Mouse (Mus musculus): ENCODE data around the gene Rdh9. TPM values are rescaled to one million over a fixed set of nuclear protein-coding genes. Genes with fewer than 3 reads are reported as not detected.

Gene Rdh9
- total and polyA plus RNA-seq, 2 experiments from 2014 or later, result 0.04 to 0.34 TPM

DNA sequence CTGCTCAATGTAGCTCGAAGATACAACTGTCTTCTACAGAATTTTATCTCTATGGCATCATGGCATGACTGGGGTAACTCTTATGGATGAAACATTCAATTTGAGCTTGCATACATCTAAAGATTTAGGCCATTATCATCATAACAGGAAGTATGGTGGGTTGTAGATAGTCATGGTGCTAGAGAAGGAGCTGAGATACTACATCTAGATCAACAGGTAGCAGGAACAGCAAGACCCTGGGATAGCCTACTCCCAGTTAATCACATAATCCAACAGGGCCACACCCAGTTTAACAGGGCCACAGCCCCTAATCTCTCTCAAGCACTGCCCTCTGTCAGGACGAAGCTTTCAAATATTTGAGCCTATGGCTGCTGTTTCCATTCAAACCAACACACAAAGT is 64.6 kb downstream of the Rdh9 start:
- Histone ChIP-seq H3K27ac (ENCODE audit: low read depth) (no peak overlapping the region), H3K4me2 (ENCODE audit: low read depth, low read length) (no peak overlapping the region), H3K27me3 (ENCODE audit: control insufficient read depth, insufficient read depth, low read length) (no peaks in the 10 kb centered on the region), H3K9ac (replicated peaks; ENCODE audit: low read depth, low read length) (no peak overlapping the region), H3K9me3 (replicated peaks; ENCODE audit: control insufficient read depth, low read length) (no peaks in the 10 kb centered on the region), H3K4me3 (ENCODE audit: low read depth, low read length) (no peak overlapping the region), H3K4me1 (ENCODE audit: control insufficient read depth, insufficient read depth) (no peaks in the 10 kb centered on the region), H3K36me3 (replicated peaks; ENCODE audit: control insufficient read depth, insufficient read depth, low read length) (no peaks in the 10 kb centered on the region)
- WGBS, result 55% methylated on average over 2 of the region's 2 CpGs
- TF ChIP-seq EP300 (IDR thresholded peaks at IDR 0.05; ENCODE audit: low read depth), result no peak
- no peak for TF ChIP-seq CTCF (IDR thresholded peaks at IDR 0.05; ENCODE audit: low read depth)
- ATAC-seq (ENCODE audit: insufficient read depth, low read depth) (no peak), DNase-seq (ENCODE audit: low spot score) (no peak)

Other genes starting within 250 kb of the Rdh9 start
- not detected in 2 replicates for gene Nxph4, start 241.8 kb upstream of the Rdh9 start, total RNA-seq (2014; rRNA removed; ENCODE audit: low replicate concordance)
- gene Nxph4, start 241.8 kb upstream of the Rdh9 start, polyA plus RNA-seq (2015; fragmentation: Nextera tagmentation; extraction: Ambion mirVana), result 0.41 and 0.49 TPM in 2 replicates
- gene Lrp1, start 155.2 kb upstream of the Rdh9 start, total RNA-seq (2014; rRNA removed; ENCODE audit: low replicate concordance), result 37.0 and 65.9 TPM in 2 replicates
- gene Lrp1, start 155.2 kb upstream of the Rdh9 start, polyA plus RNA-seq (2015; fragmentation: Nextera tagmentation; extraction: Ambion mirVana), result 15.4 and 15.7 TPM in 2 replicates
- gene Stat6, start 133.4 kb upstream of the Rdh9 start, total RNA-seq (2014; rRNA removed; ENCODE audit: low replicate concordance), result 38.1 and 42.3 TPM in 2 replicates
- 24.0 and 24.6 TPM in 2 replicates for gene Stat6, start 133.4 kb upstream of the Rdh9 start, polyA plus RNA-seq (2015; fragmentation: Nextera tagmentation; extraction: Ambion mirVana)
- 10.0 and 16.0 TPM in 2 replicates for gene Nemp1, start 109.5 kb upstream of the Rdh9 start, total RNA-seq (2014; rRNA removed; ENCODE audit: low replicate concordance)
- 4.2 and 4.5 TPM in 2 replicates for gene Nemp1, start 109.5 kb upstream of the Rdh9 start, polyA plus RNA-seq (2015; fragmentation: Nextera tagmentation; extraction: Ambion mirVana)
- gene Nab2, start 107.8 kb upstream of the Rdh9 start, total RNA-seq (2014; rRNA removed; ENCODE audit: low replicate concordance), result 15.3 and 17.0 TPM in 2 replicates
- 4.0 and 5.3 TPM in 2 replicates for gene Nab2, start 107.8 kb upstream of the Rdh9 start, polyA plus RNA-seq (2015; fragmentation: Nextera tagmentation; extraction: Ambion mirVana)
- gene Myo1a, start 71.2 kb upstream of the Rdh9 start, total RNA-seq (2014; rRNA removed; ENCODE audit: low replicate concordance), result not detected in 2 replicates
- gene Myo1a, start 71.2 kb upstream of the Rdh9 start, polyA plus RNA-seq (2015; fragmentation: Nextera tagmentation; extraction: Ambion mirVana), result 0.04 and 0.05 TPM in 2 replicates
- not detected in 2 replicates for gene Tac2, start 51.9 kb upstream of the Rdh9 start, total RNA-seq (2014; rRNA removed; ENCODE audit: low replicate concordance)
- 0.23 and 0.25 TPM in 2 replicates for gene Tac2, start 51.9 kb upstream of the Rdh9 start, polyA plus RNA-seq (2015; fragmentation: Nextera tagmentation; extraction: Ambion mirVana)
- gene Zbtb39, start 36.8 kb upstream of the Rdh9 start, total RNA-seq (2014; rRNA removed; ENCODE audit: low replicate concordance), result 5.2 and 5.8 TPM in 2 replicates
- gene Zbtb39, start 36.8 kb upstream of the Rdh9 start, polyA plus RNA-seq (2015; fragmentation: Nextera tagmentation; extraction: Ambion mirVana), result 0.94 and 1.1 TPM in 2 replicates
- gene Gpr182, start 24.7 kb upstream of the Rdh9 start, total RNA-seq (2014; rRNA removed; ENCODE audit: low replicate concordance), result 13.6 and 20.6 TPM in 2 replicates
- gene Gpr182, start 24.7 kb upstream of the Rdh9 start, polyA plus RNA-seq (2015; fragmentation: Nextera tagmentation; extraction: Ambion mirVana), result 9.9 and 11.2 TPM in 2 replicates
- not detected in 2 replicates for gene Rdh1, start 16.7 kb upstream of the Rdh9 start, total RNA-seq (2014; rRNA removed; ENCODE audit: low replicate concordance)
- not detected in 2 replicates for gene Rdh1, start 16.7 kb upstream of the Rdh9 start, polyA plus RNA-seq (2015; fragmentation: Nextera tagmentation; extraction: Ambion mirVana)
- gene Rdh16f1, start 16.6 kb upstream of the Rdh9 start, total RNA-seq (2014; rRNA removed; ENCODE audit: low replicate concordance), result not detected in 2 replicates
- 0.22 TPM in 1 of 2 replicates, not detected in the other for gene Rdh16f1, start 16.6 kb upstream of the Rdh9 start, polyA plus RNA-seq (2015; fragmentation: Nextera tagmentation; extraction: Ambion mirVana)
- not detected in 2 replicates for gene Rdh16, start 24.8 kb downstream of the Rdh9 start, total RNA-seq (2014; rRNA removed; ENCODE audit: low replicate concordance)
- not detected in 2 replicates for gene Rdh16, start 24.8 kb downstream of the Rdh9 start, polyA plus RNA-seq (2015; fragmentation: Nextera tagmentation; extraction: Ambion mirVana)
- not detected in 2 replicates for gene Rdh19, start 73.5 kb downstream of the Rdh9 start, total RNA-seq (2014; rRNA removed; ENCODE audit: low replicate concordance)
- not detected in 2 replicates for gene Rdh19, start 73.5 kb downstream of the Rdh9 start, polyA plus RNA-seq (2015; fragmentation: Nextera tagmentation; extraction: Ambion mirVana)
- gene Rdh16f2, start 90.1 kb downstream of the Rdh9 start, total RNA-seq (2014; rRNA removed; ENCODE audit: low replicate concordance), result not detected in 2 replicates
- gene Rdh16f2, start 90.1 kb downstream of the Rdh9 start, polyA plus RNA-seq (2015; fragmentation: Nextera tagmentation; extraction: Ambion mirVana), result not detected in 2 replicates
- 0.46 TPM in 1 of 2 replicates, not detected in the other for gene Rdh7, start 112.4 kb downstream of the Rdh9 start, total RNA-seq (2014; rRNA removed; ENCODE audit: low replicate concordance)
- gene Rdh7, start 112.4 kb downstream of the Rdh9 start, polyA plus RNA-seq (2015; fragmentation: Nextera tagmentation; extraction: Ambion mirVana), result not detected in 2 replicates
- gene Sdr9c7, start 122.1 kb downstream of the Rdh9 start, total RNA-seq (2014; rRNA removed; ENCODE audit: low replicate concordance), result not detected in 2 replicates
- not detected in 2 replicates for gene Sdr9c7, start 122.1 kb downstream of the Rdh9 start, polyA plus RNA-seq (2015; fragmentation: Nextera tagmentation; extraction: Ambion mirVana)
- gene Hsd17b6, start 231.2 kb downstream of the Rdh9 start, total RNA-seq (2014; rRNA removed; ENCODE audit: low replicate concordance), result not detected in 2 replicates
- not detected in 2 replicates for gene Hsd17b6, start 231.2 kb downstream of the Rdh9 start, polyA plus RNA-seq (2015; fragmentation: Nextera tagmentation; extraction: Ambion mirVana)
- gene Prim1, start 238.8 kb downstream of the Rdh9 start, total RNA-seq (2014; rRNA removed; ENCODE audit: low replicate concordance), result 10.0 and 21.1 TPM in 2 replicates
- 16.1 and 19.1 TPM in 2 replicates for gene Prim1, start 238.8 kb downstream of the Rdh9 start, polyA plus RNA-seq (2015; fragmentation: Nextera tagmentation; extraction: Ambion mirVana)